Mouse (Mus musculus) lung, adult 18-20 months (tissue): ENCODE results near the gene Bnip2.
"Not testable (repeated sequence)": the region's sequence is repeated elsewhere in the genome, so short reads cannot be mapped to it uniquely, and the experiment has no call there.

Source experiments
- DNase-seq, 2 experiments: peaks; one replicate each; pipeline ENCODE4 v3.0.0; 2022; ENCODE audit warnings: mixed read lengths in 2 of 2

Bnip2 gene

GRCm38 (mm10) chr9:70011537-70012407 is 22.5 kb downstream of the Bnip2 start:
- no peak for DNase-seq

GRCm38 (mm10) chr9:70012408-70012901 is 23.2 kb downstream of the Bnip2 start, which contains the start of gene Gtf2a2:
Gene Gtf2a2 (plus strand): TSS chr9:70012550.
- peak; percentile 90 to 93 for DNase-seq

DNA sequence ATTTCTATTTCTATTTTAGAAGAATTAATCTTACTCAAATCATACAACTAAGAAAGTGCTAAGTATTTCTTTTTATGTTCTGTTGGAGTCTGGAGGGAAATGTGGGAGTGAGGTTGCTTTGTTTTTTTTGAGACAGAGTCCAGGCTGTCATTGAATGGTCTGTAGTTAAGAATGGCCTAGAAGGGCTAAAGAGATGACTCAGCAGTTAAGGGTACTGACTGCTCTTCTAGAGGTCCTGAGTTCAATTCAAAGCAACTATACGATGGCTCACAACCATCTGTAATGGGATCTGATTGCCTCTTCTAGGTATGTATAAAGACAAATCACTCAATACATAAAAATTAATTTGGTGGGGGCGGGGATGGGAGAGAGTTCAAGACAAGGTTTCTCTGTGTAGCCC is 26.4 kb downstream of the Bnip2 start:
- no peak for DNase-seq

DNA sequence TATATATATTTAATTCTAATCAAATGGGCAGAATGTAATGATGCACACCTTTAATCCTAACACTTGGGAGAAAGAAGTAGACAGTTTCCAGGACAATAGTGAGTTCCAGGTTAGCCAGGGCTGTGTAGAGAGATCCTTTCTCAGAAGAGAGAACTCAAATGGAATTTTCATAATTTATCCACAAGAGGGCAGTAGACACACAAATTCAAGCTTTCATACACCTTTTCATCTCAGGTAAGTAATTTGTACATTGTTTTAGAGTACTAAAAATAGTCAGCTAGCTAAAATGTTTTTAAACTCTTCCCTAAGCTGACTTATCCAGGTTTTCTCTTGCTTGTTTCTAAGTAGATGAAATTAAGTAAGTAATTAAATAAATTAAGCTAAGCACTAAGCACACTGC is 29.6 kb downstream of the Bnip2 start:
- no peak for DNase-seq

- no peak for DNase-seq
These were observed 32.3 kb downstream of the Bnip2 start for GRCm38 (mm10) chr9:70021610-70022009.

DNA sequence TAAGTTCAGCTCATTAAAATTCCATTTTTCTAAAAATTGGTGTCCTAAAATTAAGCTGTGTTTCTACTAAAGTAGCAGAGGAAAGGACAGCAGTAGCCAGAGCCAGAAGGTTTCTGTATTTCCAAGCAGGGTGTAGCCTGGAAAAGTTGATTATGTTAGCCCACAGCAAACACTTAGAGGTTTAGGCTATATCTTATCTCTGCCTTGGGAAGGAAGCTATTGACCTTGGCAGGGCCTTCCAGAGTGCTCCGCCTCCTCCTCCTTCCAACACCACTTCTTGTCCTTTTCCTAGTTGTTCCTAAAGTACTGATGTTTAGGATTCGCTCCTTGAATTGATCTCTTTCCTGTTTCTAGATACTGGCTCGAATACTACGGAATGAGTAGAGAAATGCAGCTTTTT is 32.8 kb downstream of the Bnip2 start:
- DNase-seq = peak; percentile 16 to 18

- not testable (repeated sequence) for DNase-seq
These were observed 34.3 kb downstream of the Bnip2 start for GRCm38 (mm10) chr9:70023615-70024014.

- no peak for DNase-seq
These were observed 35.4 kb downstream of the Bnip2 start for GRCm38 (mm10) chr9:70024648-70025047.

- peak; percentile 14 to 72 for DNase-seq
These were observed 36.2 kb downstream of the Bnip2 start for GRCm38 (mm10) chr9:70025365-70026012.

DNA sequence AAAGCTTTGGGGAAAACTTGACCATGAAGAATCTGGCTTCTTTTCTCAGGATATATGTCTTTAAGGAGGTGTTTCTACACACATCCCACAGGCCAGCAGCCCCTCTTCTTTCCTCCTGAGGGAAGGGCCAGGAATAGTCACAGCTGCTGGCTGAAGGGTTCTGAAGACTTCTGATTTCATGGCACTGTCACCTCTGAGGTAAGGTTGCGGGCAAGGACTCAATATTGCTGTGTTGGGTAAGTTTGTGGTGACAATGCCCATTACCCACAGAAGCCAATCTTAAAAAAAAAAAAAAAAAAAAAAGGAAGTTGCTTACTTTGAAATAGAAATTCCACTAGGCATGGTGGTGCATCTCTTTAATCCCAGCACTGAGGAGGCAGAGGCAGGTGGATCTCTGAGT is 42.9 kb downstream of the Bnip2 start:
- no peak for DNase-seq

DNA sequence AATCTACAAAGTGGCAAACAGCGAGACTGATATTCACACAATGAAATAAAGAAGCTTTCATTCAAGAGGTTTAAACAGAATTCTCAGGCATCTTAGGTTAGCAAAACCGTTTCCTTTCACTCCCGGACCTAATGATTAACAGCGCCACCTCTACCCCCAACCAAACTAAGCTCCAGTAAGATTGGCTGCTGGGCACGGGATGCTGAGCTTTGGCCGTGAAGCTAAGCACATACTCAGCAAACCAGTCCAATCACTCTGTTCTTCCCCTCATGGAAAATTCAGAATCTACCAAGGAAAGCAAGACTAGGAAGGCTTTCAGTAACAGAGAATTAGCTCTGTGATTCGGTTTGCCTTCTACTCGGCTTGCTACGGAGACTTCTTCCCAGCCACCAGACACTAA is 43.8 kb downstream of the Bnip2 start:
- no peak for DNase-seq

DNA sequence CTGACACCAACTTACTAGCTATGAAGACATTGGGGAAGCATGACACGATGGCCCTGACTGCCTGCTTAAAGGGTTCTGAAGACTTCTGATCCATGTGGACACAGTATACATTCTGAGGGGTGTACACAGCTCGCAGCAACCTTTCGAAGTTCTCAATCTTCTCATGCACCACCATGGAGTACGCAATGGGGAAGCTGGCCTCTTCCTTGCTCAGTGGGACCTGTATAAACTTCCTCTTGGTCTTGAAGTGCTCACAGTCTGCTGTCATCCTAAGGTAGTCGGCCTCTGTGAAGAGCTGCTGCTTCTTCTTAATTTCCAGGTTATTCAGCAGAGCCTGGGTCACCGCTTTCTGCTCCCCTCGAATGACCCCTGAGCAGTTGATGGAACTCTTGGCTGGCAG is 45.4 kb downstream of the Bnip2 start:
- DNase-seq = no peak

- no peak for DNase-seq
These were observed 47.4 kb downstream of the Bnip2 start for GRCm38 (mm10) chr9:70036646-70037045.

DNA sequence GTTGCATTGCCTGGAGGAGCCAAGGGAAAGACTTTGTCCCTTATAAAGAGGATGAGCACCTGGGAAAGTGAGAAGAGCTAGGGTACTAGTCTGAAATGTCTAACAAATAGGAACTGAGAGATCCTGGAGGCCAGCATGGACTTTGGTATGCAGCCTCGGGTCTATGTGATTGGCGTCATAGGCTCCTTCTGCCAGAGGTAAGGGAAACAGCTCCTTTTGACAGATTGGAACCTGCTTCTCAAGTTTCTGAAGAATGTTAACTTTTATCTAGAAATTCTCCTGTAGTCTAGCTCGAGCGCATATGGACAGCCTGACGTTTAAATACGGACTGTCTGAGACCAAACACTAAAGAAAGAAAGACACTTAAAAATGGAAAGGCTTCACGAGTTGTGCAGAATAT is 48.7 kb downstream of the Bnip2 start, which contains the start of gene Gcnt3:
Gene Gcnt3 (minus strand): TSS at position 101 of the 400 bp plus-strand sequence.
- DNase-seq = no peak

DNA sequence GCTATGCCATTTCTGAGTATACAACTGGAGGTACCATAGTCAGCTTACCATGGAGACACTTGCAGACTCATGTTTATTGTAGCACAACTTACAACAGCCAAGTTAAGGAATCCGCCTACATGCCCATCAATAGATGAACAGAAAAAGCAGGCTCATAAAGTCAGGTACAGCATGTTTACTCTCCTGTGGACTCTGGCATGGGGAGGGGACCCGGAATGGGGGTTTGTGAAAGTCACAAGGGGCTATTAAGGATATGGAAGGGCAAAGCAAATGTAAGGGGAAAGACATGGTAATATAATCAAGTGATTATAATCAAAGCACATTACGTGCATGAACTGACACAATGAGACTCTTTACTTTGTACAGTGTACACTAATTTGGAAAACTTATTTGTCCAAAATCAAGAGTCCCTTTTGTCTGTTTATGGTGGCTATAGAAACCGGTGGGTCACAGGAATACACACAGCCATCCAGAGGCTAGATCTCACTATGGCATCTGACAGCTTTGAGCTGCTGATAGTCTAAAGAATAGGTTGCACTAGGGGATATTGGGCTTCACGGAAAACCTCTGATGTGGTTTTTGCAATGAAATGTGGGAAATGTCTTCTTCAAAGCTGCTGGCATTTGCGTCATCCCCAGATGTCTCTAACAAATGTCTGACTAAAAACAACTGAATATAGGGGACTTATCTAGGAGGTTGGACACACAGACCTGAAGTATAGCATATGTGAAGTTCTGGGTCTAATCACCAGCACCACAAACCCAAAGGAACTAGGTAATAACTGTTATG is 50.5 kb downstream of the Bnip2 start:
- no peak for DNase-seq

GRCm38 (mm10) chr9:70040570-70040969 is 51.3 kb downstream of the Bnip2 start:
- no peak for DNase-seq

DNA sequence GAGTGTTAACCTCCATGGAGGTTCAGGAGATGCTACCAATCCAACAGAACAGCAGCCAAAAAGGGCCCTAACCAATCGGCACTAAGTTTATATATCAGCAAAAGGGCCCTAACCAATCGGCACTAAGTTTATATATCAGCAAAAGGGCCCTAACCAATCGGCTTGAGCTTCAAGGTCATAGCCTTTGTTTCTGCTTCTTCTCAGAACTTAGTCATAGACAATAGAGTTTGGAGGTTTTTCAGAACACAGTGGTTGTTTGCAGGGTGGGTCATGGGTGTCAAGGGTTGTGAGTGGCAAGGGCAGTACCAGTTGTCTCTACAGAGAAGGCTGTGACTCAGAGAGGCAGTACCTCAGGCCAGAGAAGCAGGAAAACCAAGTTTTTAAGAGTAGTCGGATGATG is 52.9 kb downstream of the Bnip2 start:
- no peak for DNase-seq

DNA sequence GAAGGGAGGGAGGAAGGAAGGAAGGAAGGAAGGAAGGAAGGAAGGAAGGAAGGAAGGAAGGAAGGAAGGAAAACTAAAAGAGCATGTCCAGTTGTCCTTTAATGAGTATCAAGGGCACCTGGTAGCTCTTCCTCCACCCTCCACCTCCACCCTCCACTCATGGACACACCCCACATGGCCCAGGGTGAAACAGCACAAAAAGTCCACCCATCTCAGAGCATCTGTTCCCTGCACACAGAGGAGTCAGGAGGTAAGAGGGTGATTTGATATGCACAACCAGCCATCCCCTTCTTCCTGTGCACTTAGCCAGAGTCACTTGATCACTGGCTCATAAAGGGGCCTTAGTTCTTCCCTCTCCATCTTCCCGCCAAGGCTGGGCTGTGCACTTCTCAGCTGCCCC is 53.7 kb downstream of the Bnip2 start:
- DNase-seq = no peak

- no peak for DNase-seq
These were observed 55.6 kb downstream of the Bnip2 start for GRCm38 (mm10) chr9:70044865-70045264.

- no peak for DNase-seq
These were observed 57.0 kb downstream of the Bnip2 start for GRCm38 (mm10) chr9:70046255-70046654.

DNA sequence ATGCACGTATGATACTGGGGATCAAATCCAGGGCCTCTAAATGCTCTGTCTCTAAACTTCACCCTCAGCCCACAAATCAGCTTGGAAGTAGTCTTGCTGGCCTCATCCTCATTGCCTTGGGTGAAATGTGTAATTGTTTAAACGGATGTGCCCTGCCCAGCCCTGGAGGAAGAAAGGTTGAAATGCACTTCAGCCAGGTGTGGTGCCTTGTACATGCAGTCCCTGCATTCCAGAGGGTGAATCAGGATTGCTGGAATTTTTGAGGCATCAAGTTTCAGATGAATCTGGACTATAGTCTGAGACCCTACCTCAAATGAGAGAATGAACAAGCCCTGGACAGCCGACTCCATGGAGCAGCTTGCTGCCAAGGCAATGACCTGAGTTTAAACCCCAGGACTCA is 58.6 kb downstream of the Bnip2 start:
- DNase-seq = no peak

DNA sequence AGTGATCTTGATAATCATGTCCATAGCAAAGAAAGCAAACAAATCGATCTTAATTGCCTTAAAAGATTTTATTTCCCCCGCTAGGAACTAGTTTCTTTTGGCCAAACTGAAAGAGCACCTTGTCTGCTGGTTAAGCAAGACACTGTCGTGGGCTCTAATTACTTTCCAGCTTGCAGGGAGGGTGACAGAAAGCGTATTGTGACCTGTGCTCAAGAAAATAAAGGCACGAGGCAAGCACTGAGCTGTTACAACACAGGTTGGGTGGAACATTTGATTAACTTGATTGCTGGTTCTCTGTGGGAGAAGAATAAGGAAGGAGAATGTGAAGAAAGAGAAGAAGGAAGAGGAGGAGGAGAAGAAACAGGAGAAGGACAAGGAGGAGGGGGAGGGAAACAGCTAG is 59.0 kb downstream of the Bnip2 start:
- DNase-seq = no peak

DNA sequence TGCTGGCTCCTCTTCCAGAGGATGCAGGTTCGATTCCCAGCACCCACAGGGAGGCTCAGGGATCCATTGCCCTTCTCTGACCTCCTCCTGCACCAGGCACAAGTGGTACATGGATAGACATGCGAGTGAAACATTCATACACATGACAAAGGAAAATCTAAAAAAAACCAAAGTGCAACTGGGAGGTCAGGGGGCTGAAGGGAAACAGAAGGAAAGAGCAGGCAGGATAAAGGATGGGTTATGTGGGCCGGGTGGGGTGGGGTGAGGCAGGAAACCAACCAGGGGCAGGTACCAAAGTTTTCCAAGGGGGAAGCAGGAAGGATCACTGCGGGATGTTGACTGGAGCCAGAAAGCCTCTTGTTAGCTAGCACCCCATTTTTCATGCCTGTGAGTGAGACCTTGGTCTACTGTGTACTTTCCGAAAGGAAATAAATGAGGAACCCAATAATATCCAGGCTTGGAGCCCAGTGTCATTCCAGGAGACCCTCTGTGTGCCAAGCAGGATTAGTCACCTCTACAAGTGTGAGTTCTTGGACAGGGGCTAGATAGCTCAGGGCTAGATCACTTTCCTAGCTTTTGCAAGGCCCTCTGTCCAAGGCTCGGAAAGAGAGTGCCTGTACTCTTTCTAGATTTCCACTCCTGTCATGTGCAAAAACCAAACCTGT is 59.6 kb downstream of the Bnip2 start:
- DNase-seq = no peak
